Mouse (Mus musculus) MEL (cell line): ENCODE measurements around the gene 1700001L19Rik.

Experiments
- CHD1 ChIP-seq: IDR thresholded peaks from 2 replicates; pipeline ENCODE4 v1.6.1; 2012; ENCODE audit warnings: low read depth, mild to moderate bottlenecking, inconsistent platforms, low read length, improper control_type of control experiment
- CTCF ChIP-seq, 3 experiments: IDR thresholded peaks in 2 of 3; conservative IDR thresholded peaks in 1 of 3; 2 replicates each; pipeline ENCODE4 v1.5.1; 2011 to 2012; ENCODE audit warnings: low read length in 3 of 3, low read depth in 2 of 3, mild to moderate bottlenecking in 2 of 3, improper control_type of control experiment in 1 of 3, inconsistent platforms in 1 of 3, mixed read lengths in 1 of 3, moderate library complexity in 1 of 3; ENCODE audit not compliant: control insufficient read depth in 1 of 3, insufficient read depth in 1 of 3, poor library complexity in 1 of 3, severe bottlenecking in 1 of 3
- E2F4 ChIP-seq: IDR thresholded peaks from 2 replicates; pipeline ENCODE4 v1.6.1; 2011; ENCODE audit warnings: low read depth, low read length, improper control_type of control experiment, borderline replicate concordance
- EP300 ChIP-seq, 2 experiments: IDR thresholded peaks; 2 replicates each; pipeline ENCODE4 v1.6.1; 2011; ENCODE audit warnings: improper control_type of control experiment in 2 of 2, low read length in 2 of 2, low read depth in 1 of 2, mild to moderate bottlenecking in 1 of 2
- GABPA ChIP-seq: IDR thresholded peaks from 2 replicates; pipeline ENCODE4 v1.6.1; 2012; ENCODE audit warnings: low read depth, mild to moderate bottlenecking, inconsistent platforms, low read length, improper control_type of control experiment, moderate library complexity
- GATA1 ChIP-seq: IDR thresholded peaks from 2 replicates; pipeline ENCODE4 v1.6.1; 2011; ENCODE audit warnings: low read depth, low read length, improper control_type of control experiment
- HCFC1 ChIP-seq: IDR thresholded peaks from 2 replicates; pipeline ENCODE4 v1.6.1; 2012; ENCODE audit warnings: low read depth, mild to moderate bottlenecking, inconsistent platforms, low read length, improper control_type of control experiment, moderate library complexity
- MAX ChIP-seq: IDR thresholded peaks from 2 replicates; pipeline ENCODE4 v1.6.1; 2011; ENCODE audit warnings: low read length, improper control_type of control experiment
- MAZ ChIP-seq: IDR thresholded peaks from 2 replicates; pipeline ENCODE4 v1.6.1; 2012; ENCODE audit warnings: low read depth, mild to moderate bottlenecking, inconsistent platforms, low read length, improper control_type of control experiment
- NELFE ChIP-seq: IDR thresholded peaks from 2 replicates; pipeline ENCODE4 v1.6.1; 2011; ENCODE audit warnings: low read depth, low read length, improper control_type of control experiment
- POLR2A ChIP-seq, 2 experiments: IDR thresholded peaks; 2 replicates each; pipeline ENCODE4 v1.6.1; 2011 to 2012; ENCODE audit warnings: low read length in 2 of 2, mild to moderate bottlenecking in 2 of 2, control low read depth in 1 of 2, improper control_type of control experiment in 1 of 2, low read depth in 1 of 2, moderate library complexity in 1 of 2; ENCODE audit not compliant: control insufficient read depth in 1 of 2, insufficient read depth in 1 of 2, poor library complexity in 1 of 2
- USF1 ChIP-seq: IDR thresholded peaks from 2 replicates; pipeline ENCODE4 v1.6.1; 2014; ENCODE audit warnings: low read depth, mild to moderate bottlenecking, inconsistent platforms, low read length, improper control_type of control experiment, moderate library complexity
- ZNF384 ChIP-seq: IDR thresholded peaks from 2 replicates; pipeline ENCODE4 v1.6.1; 2012; ENCODE audit warnings: low read depth, mild to moderate bottlenecking, inconsistent platforms, low read length, improper control_type of control experiment

- TF ChIP-seq CTCF (IDR thresholded peaks at IDR 0.05 in 2 of 3, conservative IDR thresholded peaks at IDR 0.05 in 1 of 3; ENCODE audit: control insufficient read depth in 1 of 3, insufficient read depth in 1 of 3, low read depth in 2 of 3, low read length in 3 of 3, poor library complexity in 1 of 3, severe bottlenecking in 1 of 3) (no peak), MAZ (no peak), EP300 (IDR thresholded peaks at IDR 0.05; ENCODE audit: low read depth in 1 of 2, low read length in 2 of 2) (no peak), POLR2A (IDR thresholded peaks at IDR 0.05; ENCODE audit: control insufficient read depth in 1 of 2, insufficient read depth in 1 of 2, low read depth in 1 of 2, low read length in 2 of 2, poor library complexity in 1 of 2) (no peak), E2F4 (no peak), HCFC1 (no peak), ZNF384 (no peak), GATA1 (no peak), CHD1 (no peak), NELFE (no peak), USF1 (no peak), MAX (no peak), GABPA (no peak)
Observed at GRCm38 (mm10) chr13:68568548-68568947, 28.7 kb upstream of the 1700001L19Rik start.
